Mouse (Mus musculus) limb, embryonic 10.5 days (tissue): ENCODE results near the gene Allc. TPM values are rescaled to one million over a fixed set of nuclear protein-coding genes. Genes with fewer than 3 reads are reported as not detected.

Experiments used
- DNase-seq: peaks from one replicate; pipeline ENCODE4 v3.0.0-alpha.2; 2017; ENCODE audit warnings: low spot score
- H3K27ac ChIP-seq: fragments of 300-500 bp; sonication (generic); 2 replicates; pipeline ENCODE4 v1.5.1; 2016; ENCODE audit warnings: mild to moderate bottlenecking
- H3K27me3 ChIP-seq: fragments of 300-500 bp; sonication (generic); 2 replicates; pipeline ENCODE4 v1.6.1; 2016; ENCODE audit warnings: low read depth, mild to moderate bottlenecking; ENCODE audit not compliant: poor library complexity, severe bottlenecking
- H3K36me3 ChIP-seq: fragments of 300-500 bp; sonication (generic); 2 replicates; pipeline ENCODE4 v1.6.1; 2016; ENCODE audit warnings: mild to moderate bottlenecking, moderate library complexity
- H3K4me1 ChIP-seq: fragments of 300-500 bp; sonication (generic); 2 replicates; pipeline ENCODE4 v1.6.1; 2016
- H3K4me3 ChIP-seq: fragments of 300-500 bp; sonication (generic); 2 replicates; pipeline ENCODE4 v1.5.1; 2016; ENCODE audit warnings: mild to moderate bottlenecking, moderate library complexity
- H3K9me3 ChIP-seq: fragments of 300-500 bp; sonication (generic); replicated peaks from 2 replicates; pipeline ENCODE4 v1.6.1; 2016; ENCODE audit warnings: mild to moderate bottlenecking
- WGBS: fragments of 180-500 bp; shearing (Covaris S2); methylation state at CpG from one replicate; pipeline ENCODE4 v1.1.7; 2016; 5-methylcytosine and 5-hydroxymethylcytosine counted together
- polyA plus RNA-seq: library from polyadenylated mRNA; unstranded; fragments of >200 nt; fragmentation: Nextera tagmentation; extraction: Ambion mirVana; gene quantifications from 2 replicates; pipeline ENCODE4 v1.2.1, GENCODE M21; 2016

The Allc gene
- polyA plus RNA-seq = not detected in 2 replicates

DNA sequence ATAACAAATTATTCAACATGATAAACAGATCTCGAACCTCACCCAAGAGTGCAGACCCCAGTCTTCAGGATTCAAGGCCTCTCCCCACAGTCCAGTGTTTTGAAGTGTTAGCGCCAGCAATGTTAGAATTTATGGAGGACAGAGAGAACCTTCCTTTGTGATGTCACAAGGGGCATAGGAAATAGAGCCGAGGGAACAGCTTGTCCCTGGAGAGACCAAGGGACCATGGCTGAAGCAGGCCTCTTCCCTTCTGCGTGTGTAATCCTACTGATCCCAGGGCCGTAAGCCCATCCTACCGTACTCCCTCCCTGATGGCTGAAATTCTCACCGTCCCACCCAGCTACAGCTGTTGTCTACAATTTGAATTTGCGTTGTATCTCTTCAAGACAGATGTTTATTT is at the start of gene Allc:
Gene Allc (minus strand): TSS at position 101 of the 400 bp plus-strand sequence.
- H3K4me1 ChIP-seq = no peaks in the 10 kb centered on the region
- no peaks in the 10 kb centered on the region for H3K9me3 ChIP-seq
- no peak within 1 kb of the TSS for H3K27ac ChIP-seq
- no peaks in the 10 kb centered on the region for H3K36me3 ChIP-seq
- H3K27me3 ChIP-seq = no peaks in the 10 kb centered on the region
- H3K4me3 ChIP-seq = no peak within 1 kb of the TSS
- no peak for DNase-seq
- WGBS = 85% methylated on average over 8 of the region's 8 CpGs

DNA sequence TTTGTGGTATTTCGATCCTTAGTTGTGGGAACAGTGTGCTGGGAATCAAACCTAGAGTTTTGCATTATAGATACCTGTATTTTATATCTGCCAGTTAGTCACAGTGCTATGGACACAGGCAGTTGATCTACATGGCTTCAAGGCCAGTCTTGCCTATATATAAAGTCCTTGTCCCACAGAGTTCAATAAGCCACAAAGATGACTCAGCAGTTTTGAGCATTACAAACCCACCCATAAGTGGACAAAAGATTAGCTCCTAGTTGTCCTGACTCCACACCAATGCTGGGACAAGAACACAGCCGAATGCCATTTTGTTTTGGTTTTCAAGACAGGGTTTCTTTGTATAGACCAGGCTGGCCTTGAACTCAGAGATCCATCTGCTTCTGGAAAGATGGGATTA is 46.1 kb upstream of the Allc start:
- Histone ChIP-seq H3K4me1 (peaks cover 5% of the 10 kb centered on the region), H3K27me3 (no peaks in the 10 kb centered on the region), H3K36me3 (peaks cover 56% of the 10 kb centered on the region), H3K9me3 (no peaks in the 10 kb centered on the region), H3K4me3 (no peak overlapping the region), H3K27ac (no peak overlapping the region)
- WGBS = 97% methylated on average over 2 of the region's 2 CpGs
- DNase-seq = no peak

DNA sequence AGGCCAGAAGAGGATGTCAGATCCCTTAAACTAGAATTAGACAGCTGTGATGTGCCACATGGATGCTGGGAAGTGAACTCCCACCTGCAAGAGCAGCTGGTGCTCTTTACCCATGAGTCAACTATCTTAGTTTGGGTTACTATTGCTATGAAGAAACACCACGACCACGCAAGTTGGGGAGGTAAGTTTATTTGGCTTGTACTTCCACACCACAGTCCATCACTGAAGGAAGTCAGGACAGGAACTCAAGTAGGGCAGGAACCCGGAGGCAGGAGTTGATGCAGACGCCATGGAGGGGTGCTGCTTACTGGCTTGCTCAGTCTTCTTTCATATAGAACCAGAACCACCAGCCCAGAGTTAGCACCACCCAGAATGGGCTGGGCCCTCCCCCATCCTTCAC is 44.8 kb upstream of the Allc start:
- Histone ChIP-seq H3K27me3 (no peaks in the 10 kb centered on the region), H3K4me1 (peaks cover 3% of the 10 kb centered on the region; the same call in 1 of the 2 replicates), H3K36me3 (peaks cover 43% of the 10 kb centered on the region), H3K4me3 (no peak overlapping the region), H3K27ac (no peak overlapping the region), H3K9me3 (no peaks in the 10 kb centered on the region)
- no peak for DNase-seq
- 71% methylated on average over 4 of the region's 4 CpGs for WGBS

GRCm38 (mm10) chr12:28625407-28625806 is 43.1 kb upstream of the Allc start:
- Histone ChIP-seq H3K9me3 (no peaks in the 10 kb centered on the region), H3K36me3 (peaks cover 26% of the 10 kb centered on the region), H3K4me3 (no peak overlapping the region), H3K27me3 (no peaks in the 10 kb centered on the region), H3K27ac (no peak overlapping the region), H3K4me1 (peaks cover 3% of the 10 kb centered on the region; the same call in 1 of the 2 replicates)
- no peak for DNase-seq
- 87% methylated on average over 7 of the region's 7 CpGs for WGBS

- no peaks in the 10 kb centered on the region for H3K9me3 ChIP-seq
- no peak for DNase-seq
- no peak overlapping the region for H3K27ac ChIP-seq
- H3K27me3 ChIP-seq = no peaks in the 10 kb centered on the region
- peaks cover 14% of the 10 kb centered on the region for H3K36me3 ChIP-seq
- no peak overlapping the region for H3K4me3 ChIP-seq
- WGBS = 91% methylated on average over 2 of the region's 2 CpGs
- H3K4me1 ChIP-seq = no peaks in the 10 kb centered on the region
These were observed 41.9 kb upstream of the Allc start for GRCm38 (mm10) chr12:28624251-28624650.

DNA sequence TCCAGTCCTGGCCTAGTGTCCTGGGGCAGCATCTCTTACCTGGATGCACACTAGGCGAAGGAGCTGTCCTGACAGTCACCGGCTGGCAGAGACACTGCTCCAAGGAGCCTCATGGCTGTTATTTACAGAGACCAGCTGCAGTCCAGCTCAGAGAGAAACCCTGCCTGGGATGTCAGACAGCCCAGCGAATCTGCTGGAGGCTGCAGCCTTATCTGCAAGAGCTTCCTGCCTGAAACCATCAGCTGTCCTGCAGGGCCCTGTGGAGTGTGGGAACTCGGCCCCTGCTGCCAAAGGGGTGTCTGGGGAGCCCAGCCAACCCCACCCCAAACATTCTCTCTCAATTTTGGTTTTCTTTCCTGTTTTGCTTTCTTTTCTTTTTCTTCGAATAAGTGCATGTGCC is 40.9 kb upstream of the Allc start, which contains the start of gene Colec11:
Gene Colec11 (minus strand): TSS at position 183 of the 400 bp plus-strand sequence.
- H3K9me3 ChIP-seq = no peaks in the 10 kb centered on the region
- H3K27ac ChIP-seq = no peak within 1 kb of the TSS
- WGBS = 58% methylated on average over 5 of the region's 5 CpGs
- no peak within 1 kb of the TSS for H3K4me3 ChIP-seq
- H3K4me1 ChIP-seq = no peaks in the 10 kb centered on the region
- DNase-seq = no peak
- H3K36me3 ChIP-seq = peaks cover 4% of the 10 kb centered on the region
- no peaks in the 10 kb centered on the region for H3K27me3 ChIP-seq

DNA sequence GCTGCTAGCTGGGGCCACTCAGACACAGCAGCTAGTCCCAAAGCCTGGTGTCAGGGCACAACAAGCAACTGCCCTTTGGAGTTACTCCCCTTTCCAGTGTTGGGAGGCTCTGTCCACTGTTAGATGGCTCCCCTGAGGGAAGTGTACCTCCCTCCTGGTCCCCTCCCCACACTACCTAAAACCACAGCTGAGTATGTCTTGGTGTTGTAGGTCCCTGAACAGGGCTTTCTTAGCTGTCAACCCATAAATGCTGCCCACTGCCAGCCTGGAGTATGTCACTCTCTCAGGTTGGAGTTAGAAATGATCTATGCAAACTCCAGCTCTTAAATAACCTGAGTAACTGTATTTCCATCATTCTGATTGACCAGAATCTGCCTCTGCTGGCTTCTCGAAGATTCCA is 40.3 kb upstream of the Allc start:
- H3K36me3 ChIP-seq = no peaks in the 10 kb centered on the region
- no peak overlapping the region for H3K27ac ChIP-seq
- no peaks in the 10 kb centered on the region for H3K27me3 ChIP-seq
- DNase-seq = no peak
- H3K4me1 ChIP-seq = no peaks in the 10 kb centered on the region
- H3K4me3 ChIP-seq = no peak overlapping the region
- H3K9me3 ChIP-seq = no peaks in the 10 kb centered on the region
- WGBS = 78% methylated on average over 1 of the region's 1 CpGs

DNA sequence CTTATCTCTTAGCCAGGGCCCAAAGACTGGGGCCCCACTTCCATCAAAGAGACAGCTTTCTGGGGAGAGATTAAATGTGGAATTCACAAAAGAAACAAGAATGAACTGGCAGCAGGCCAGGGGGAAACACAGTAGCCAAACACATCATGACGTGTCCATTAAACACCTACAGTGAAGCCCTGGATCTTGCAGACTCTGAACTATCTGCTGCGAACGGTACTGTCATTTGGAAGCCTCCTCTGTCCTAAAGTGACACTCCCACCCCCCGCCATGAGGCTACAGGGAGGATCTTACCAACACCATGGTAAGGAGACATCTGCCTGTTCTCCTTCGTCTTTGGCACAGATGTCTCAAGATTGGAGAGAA is 39.8 kb upstream of the Allc start:
- Histone ChIP-seq H3K9me3 (no peaks in the 10 kb centered on the region), H3K36me3 (no peaks in the 10 kb centered on the region), H3K27ac (no peak overlapping the region), H3K27me3 (no peaks in the 10 kb centered on the region), H3K4me3 (no peak overlapping the region), H3K4me1 (no peaks in the 10 kb centered on the region)
- DNase-seq = no peak
- WGBS = 65% methylated on average over 5 of the region's 5 CpGs

- no peaks in the 10 kb centered on the region for H3K4me1 ChIP-seq
- H3K9me3 ChIP-seq = no peaks in the 10 kb centered on the region
- 35% methylated on average over 7 of the region's 7 CpGs for WGBS
- no peaks in the 10 kb centered on the region for H3K36me3 ChIP-seq
- DNase-seq = no peak
- no peaks in the 10 kb centered on the region for H3K27me3 ChIP-seq
- H3K27ac ChIP-seq = no peak overlapping the region
- H3K4me3 ChIP-seq = no peak overlapping the region
These were observed 39.3 kb upstream of the Allc start for GRCm38 (mm10) chr12:28621451-28622166.

DNA sequence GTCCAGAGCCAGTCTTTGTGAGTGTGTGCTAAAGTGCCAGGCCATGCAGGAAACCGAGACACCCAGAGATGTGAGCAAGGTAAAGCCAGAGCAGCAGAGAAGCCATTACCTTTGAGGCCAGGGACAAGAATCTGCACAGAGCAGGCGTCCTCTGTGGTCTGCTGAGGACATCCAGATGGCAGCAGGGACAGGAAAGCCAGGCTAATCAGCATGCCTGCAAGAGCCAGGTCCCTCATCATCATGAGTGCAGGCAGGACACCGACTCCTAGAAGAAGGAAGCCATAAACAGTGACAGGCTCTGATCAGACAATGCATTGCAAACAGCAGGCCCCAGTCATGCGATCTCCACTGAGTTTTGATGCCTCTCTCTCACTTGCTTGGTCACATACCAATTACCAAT is 35.0 kb upstream of the Allc start:
- no peaks in the 10 kb centered on the region for H3K4me1 ChIP-seq
- DNase-seq = no peak
- H3K9me3 ChIP-seq = no peaks in the 10 kb centered on the region
- no peak overlapping the region for H3K27ac ChIP-seq
- no peaks in the 10 kb centered on the region for H3K27me3 ChIP-seq
- 53% methylated on average over 4 of the region's 4 CpGs for WGBS
- no peak overlapping the region for H3K4me3 ChIP-seq
- no peaks in the 10 kb centered on the region for H3K36me3 ChIP-seq

- Histone ChIP-seq H3K4me3 (no peak overlapping the region), H3K27me3 (no peaks in the 10 kb centered on the region), H3K9me3 (no peaks in the 10 kb centered on the region), H3K4me1 (no peaks in the 10 kb centered on the region), H3K27ac (no peak overlapping the region), H3K36me3 (no peaks in the 10 kb centered on the region)
- 75% methylated on average over 7 of the region's 7 CpGs for WGBS
- no peak for DNase-seq
These were observed 32.1 kb upstream of the Allc start for GRCm38 (mm10) chr12:28614401-28614800.

DNA sequence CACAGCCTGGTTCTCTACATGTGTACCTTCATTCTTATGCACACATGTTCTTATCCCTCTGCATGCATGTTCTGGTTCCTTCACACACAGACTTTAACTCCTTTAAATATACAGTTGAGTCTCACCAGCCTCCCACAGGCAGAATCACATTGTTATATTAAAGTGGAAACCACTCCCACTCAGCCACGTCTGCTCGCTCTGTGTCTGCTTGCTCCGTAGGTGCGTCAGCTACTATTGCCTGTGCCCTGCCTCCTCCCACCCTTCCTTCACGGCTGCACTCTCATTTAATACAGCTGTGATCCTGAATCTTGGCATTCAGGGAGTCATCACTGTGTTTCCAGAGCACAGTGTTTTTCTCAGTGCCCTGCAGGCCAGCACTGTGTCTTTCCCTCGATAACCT is 30.1 kb upstream of the Allc start:
- Histone ChIP-seq H3K4me3 (no peak overlapping the region), H3K9me3 (no peaks in the 10 kb centered on the region), H3K27ac (no peak overlapping the region), H3K36me3 (no peaks in the 10 kb centered on the region), H3K4me1 (peaks cover 9% of the 10 kb centered on the region), H3K27me3 (no peaks in the 10 kb centered on the region)
- WGBS = 79% methylated on average over 6 of the region's 6 CpGs
- no peak for DNase-seq

DNA sequence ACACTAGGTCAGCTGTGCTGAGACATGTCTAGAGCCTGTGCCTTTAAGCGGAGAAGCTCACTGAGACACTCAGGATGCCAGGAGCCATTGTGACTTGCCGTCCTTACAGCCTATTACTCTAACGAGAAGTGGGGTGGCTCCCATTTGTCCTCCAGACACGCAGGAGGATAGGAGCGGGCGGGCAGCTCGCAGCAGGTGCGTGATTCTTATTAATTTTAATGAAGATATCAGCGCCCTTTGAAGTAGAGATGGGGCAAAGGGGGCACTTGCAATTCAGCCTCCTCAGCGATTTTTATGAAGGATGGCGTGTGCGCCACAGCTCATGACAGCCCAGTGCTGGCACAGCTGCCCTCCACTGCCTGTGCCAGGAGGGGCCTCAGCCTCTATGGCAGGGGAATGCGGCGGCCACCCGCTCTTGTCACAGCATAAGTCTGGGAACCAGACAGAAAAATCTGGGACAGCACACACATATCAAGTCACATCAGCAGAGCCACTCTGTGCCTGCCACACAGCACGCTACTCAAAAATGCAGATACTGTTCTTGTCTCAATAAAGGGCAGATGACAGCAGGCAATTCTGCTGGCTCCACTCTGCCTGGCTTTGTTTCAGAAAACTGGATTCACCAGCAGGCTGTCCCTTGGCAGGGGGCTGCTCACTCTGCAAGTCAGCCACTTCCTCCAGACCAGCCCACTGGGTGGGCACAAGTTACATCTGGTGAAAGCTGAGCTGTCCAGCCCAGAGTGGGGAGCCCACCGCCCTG is 25.4 kb upstream of the Allc start:
- no peaks in the 10 kb centered on the region for H3K27me3 ChIP-seq
- no peaks in the 10 kb centered on the region for H3K9me3 ChIP-seq
- H3K4me3 ChIP-seq = no peak overlapping the region
- H3K36me3 ChIP-seq = no peaks in the 10 kb centered on the region
- H3K4me1 ChIP-seq = peaks cover 10% of the 10 kb centered on the region
- no peak overlapping the region for H3K27ac ChIP-seq
- no peak for DNase-seq
- 69% methylated on average over 17 of the region's 17 CpGs for WGBS
